Mouse (Mus musculus) limb, embryonic 13.5 days (tissue): Measurements from ENCODE around the gene Olfr961. TPM values are rescaled to one million over a fixed set of nuclear protein-coding genes. Genes with fewer than 3 reads are reported as not detected.

Experiments
- ATAC-seq: fragments of 200-750 bp; cut with Nextera tagmentation; 2 replicates; pipeline ENCODE4 v1.8.0; 2017; ENCODE audit warnings: low read depth, moderate number of reproducible peaks, moderate TSS enrichment; ENCODE audit not compliant: low FRiP score
- H3K27ac ChIP-seq: fragments of 300-500 bp; sonication (generic); 2 replicates; pipeline ENCODE4 v1.5.1; 2015; ENCODE audit warnings: inconsistent platforms, mild to moderate bottlenecking, moderate library complexity
- H3K27me3 ChIP-seq: fragments of 300-500 bp; sonication (generic); 2 replicates; pipeline ENCODE4 v1.6.1; 2015; ENCODE audit warnings: mild to moderate bottlenecking, inconsistent platforms
- H3K36me3 ChIP-seq: fragments of 300-500 bp; sonication (generic); 2 replicates; pipeline ENCODE4 v1.6.1; 2015; ENCODE audit warnings: inconsistent platforms, mild to moderate bottlenecking, moderate library complexity
- H3K4me1 ChIP-seq: fragments of 300-500 bp; sonication (generic); 2 replicates; pipeline ENCODE4 v1.6.1; 2015; ENCODE audit warnings: inconsistent platforms
- H3K4me2 ChIP-seq: fragments of 300-500 bp; sonication (generic); replicated peaks from 2 replicates; pipeline ENCODE4 v1.6.1; 2015; ENCODE audit warnings: inconsistent platforms, mild to moderate bottlenecking, moderate library complexity
- H3K4me3 ChIP-seq: fragments of 300-500 bp; sonication (generic); 2 replicates; pipeline ENCODE4 v1.5.1; 2015; ENCODE audit warnings: moderate library complexity, mild to moderate bottlenecking, inconsistent platforms
- H3K9ac ChIP-seq: fragments of 300-500 bp; sonication (generic); 2 replicates; pipeline ENCODE4 v1.6.1; 2015; ENCODE audit warnings: mild to moderate bottlenecking, inconsistent platforms
- H3K9me3 ChIP-seq: fragments of 300-500 bp; sonication (generic); 2 replicates; pipeline ENCODE4 v1.6.1; 2016; ENCODE audit warnings: inconsistent platforms
- WGBS: fragments of 180-500 bp; shearing (Covaris S2); methylation state at CpG from one replicate; pipeline ENCODE4 v1.1.7; 2015; 5-methylcytosine and 5-hydroxymethylcytosine counted together
- polyA plus RNA-seq: library from polyadenylated mRNA; unstranded; fragments of >200 nt; fragmentation: Nextera tagmentation; extraction: Ambion mirVana; gene quantifications from 2 replicates; pipeline ENCODE4 v1.2.1, GENCODE M21; 2015

Olfr961 gene
- polyA plus RNA-seq = not detected in 2 replicates

DNA sequence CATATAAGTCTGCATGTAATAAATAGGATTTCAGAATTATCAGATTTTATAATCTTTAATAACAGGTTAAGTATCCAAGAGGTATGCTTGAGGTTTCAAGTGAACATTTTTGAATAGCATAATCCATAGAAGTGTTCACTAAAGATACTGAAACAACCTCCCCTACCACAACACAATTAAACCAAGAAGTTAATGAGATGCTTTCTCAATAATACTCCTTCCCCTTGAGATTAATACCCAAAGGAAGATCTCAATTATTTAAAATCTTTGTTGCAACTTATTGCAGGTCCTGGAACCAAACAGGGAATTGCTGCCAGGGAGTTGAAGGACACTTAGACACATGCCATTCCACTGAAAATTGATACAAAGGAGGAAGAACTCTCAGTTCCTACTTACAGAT lies at the start of gene Olfr961:
Gene Olfr961, plus strand, starts transcription at position 301 of the 400 bp plus-strand sequence.
- Histone ChIP-seq H3K4me3 (no peak within 1 kb of the TSS), H3K27me3 (no peaks in the 10 kb centered on the region), H3K4me1 (no peaks in the 10 kb centered on the region), H3K9ac (no peak within 1 kb of the TSS), H3K36me3 (no peaks in the 10 kb centered on the region), H3K4me2 (no peak within 1 kb of the TSS), H3K9me3 (no peaks in the 10 kb centered on the region), H3K27ac (no peak within 1 kb of the TSS)
- ATAC-seq = no peak

DNA sequence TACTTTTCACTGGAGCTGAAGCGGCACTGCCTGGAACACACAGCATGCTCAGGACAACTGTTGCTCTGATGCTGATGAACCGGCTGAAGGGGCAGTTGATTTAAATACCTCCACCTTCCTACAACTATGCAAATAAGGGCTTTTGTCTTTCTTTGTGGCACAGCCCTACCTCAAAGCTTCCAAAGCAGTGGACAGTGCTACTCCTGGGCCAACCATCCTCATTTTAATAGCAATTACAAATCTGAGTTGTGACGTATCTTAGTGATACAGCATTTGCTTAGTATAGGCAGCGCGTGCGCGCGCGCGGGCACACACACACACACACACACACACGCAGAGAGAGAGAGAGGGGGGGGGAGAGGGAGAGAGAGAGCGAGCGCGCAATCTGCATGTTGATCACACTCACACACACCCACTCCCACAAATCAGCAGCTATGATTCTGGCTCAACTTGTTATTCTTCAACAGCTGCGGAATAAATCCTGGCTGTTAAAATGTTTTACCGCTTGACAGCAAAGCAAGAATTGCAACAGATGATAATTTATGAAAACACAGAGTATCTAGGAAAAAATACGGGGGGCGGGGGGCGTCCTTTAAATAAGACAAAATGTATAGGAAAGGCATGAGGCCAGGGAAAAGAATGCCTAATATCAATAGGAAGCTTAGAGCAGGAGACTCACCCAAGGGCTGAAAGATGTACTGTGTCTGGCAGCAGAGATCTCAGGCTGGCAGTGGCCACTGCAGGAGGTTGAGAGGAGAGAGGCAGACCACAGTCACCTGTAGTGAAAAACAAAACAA lies 42.2 kb upstream of the Olfr961 start:
- peaks cover 9% of the 10 kb centered on the region; the same call in 1 of the 2 replicates for H3K4me1 ChIP-seq
- H3K27ac ChIP-seq = peak overlapping the region; percentile 33; the same call in 1 of the 2 replicates
- H3K9me3 ChIP-seq = no peaks in the 10 kb centered on the region
- peak overlapping the region; percentile 71 for H3K4me2 ChIP-seq
- H3K36me3 ChIP-seq = no peaks in the 10 kb centered on the region
- no peaks in the 10 kb centered on the region for H3K27me3 ChIP-seq
- peak overlapping the region; percentile 48 for H3K4me3 ChIP-seq
- under 1% methylated on average over 19 of the region's 19 CpGs for WGBS
- ATAC-seq = peak; percentile 66
- H3K9ac ChIP-seq = peak overlapping the region; percentile 57

GRCm38 (mm10) chr9:39603333-39603845 lies 41.5 kb upstream of the Olfr961 start:
- Histone ChIP-seq H3K4me1 (peaks cover 9% of the 10 kb centered on the region; the same call in 1 of the 2 replicates), H3K27ac (peak overlapping the region; percentile 6; the same call in 1 of the 2 replicates), H3K9ac (peak overlapping the region; percentile 57), H3K4me2 (peak overlapping the region; percentile 71), H3K9me3 (no peaks in the 10 kb centered on the region), H3K4me3 (peak overlapping the region; percentile 48), H3K27me3 (no peaks in the 10 kb centered on the region), H3K36me3 (no peaks in the 10 kb centered on the region)
- WGBS = under 1% methylated on average over 9 of the region's 9 CpGs
- peak; percentile 83 for ATAC-seq

DNA sequence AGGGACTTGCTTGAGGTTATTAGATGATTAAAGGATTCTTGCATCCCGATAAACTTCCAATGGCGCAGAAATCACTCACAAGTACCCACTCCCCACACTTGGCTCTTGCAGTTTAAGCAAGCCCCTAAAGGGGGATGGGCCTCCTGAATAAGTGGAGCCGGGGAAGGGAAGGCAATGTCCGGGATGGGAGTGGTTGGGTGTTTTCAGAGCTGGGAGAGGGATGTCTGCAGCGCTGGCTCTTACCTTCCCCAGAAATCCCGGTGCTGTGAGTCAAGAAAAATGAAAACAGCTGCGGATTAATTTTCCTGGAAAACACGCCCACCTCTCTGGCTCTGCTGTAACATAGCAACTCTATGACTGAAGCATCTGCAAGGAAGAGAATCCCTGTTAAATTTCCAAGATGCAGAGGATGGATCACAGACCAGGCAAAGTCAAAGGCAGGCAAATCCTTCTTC lies 40.9 kb upstream of the Olfr961 start, which contains the start of gene AW551984:
Gene AW551984, minus strand, starts transcription at position 405 of the 455 bp plus-strand sequence.
- peak within 1 kb of the TSS; percentile 71 for H3K4me2 ChIP-seq
- under 1% methylated on average over 8 of the region's 8 CpGs for WGBS
- no peaks in the 10 kb centered on the region for H3K9me3 ChIP-seq
- H3K27me3 ChIP-seq = no peaks in the 10 kb centered on the region
- H3K27ac ChIP-seq = peak within 1 kb of the TSS; percentile 6; the same call in 1 of the 2 replicates
- peak within 1 kb of the TSS; percentile 57 for H3K9ac ChIP-seq
- H3K4me3 ChIP-seq = peak within 1 kb of the TSS; percentile 48
- H3K4me1 ChIP-seq = peaks cover 9% of the 10 kb centered on the region; the same call in 1 of the 2 replicates
- peak; percentile 89 for ATAC-seq
- no peaks in the 10 kb centered on the region for H3K36me3 ChIP-seq

GRCm38 (mm10) chr9:39608497-39608896 lies 36.4 kb upstream of the Olfr961 start:
- no peaks in the 10 kb centered on the region for H3K9me3 ChIP-seq
- H3K9ac ChIP-seq = no peak overlapping the region
- no peaks in the 10 kb centered on the region for H3K27me3 ChIP-seq
- no peak overlapping the region for H3K4me2 ChIP-seq
- H3K4me3 ChIP-seq = no peak overlapping the region
- no peak for ATAC-seq
- no peaks in the 10 kb centered on the region for H3K36me3 ChIP-seq
- H3K4me1 ChIP-seq = peaks cover 4% of the 10 kb centered on the region; the same call in 1 of the 2 replicates
- H3K27ac ChIP-seq = no peak overlapping the region

- ATAC-seq = no peak
- 73% methylated on average over 3 of the region's 3 CpGs for WGBS
- Histone ChIP-seq H3K9me3 (no peaks in the 10 kb centered on the region), H3K4me3 (no peak within 1 kb of the TSS), H3K4me2 (no peak within 1 kb of the TSS), H3K9ac (no peak within 1 kb of the TSS), H3K4me1 (no peaks in the 10 kb centered on the region), H3K27ac (no peak within 1 kb of the TSS), H3K27me3 (no peaks in the 10 kb centered on the region), H3K36me3 (no peaks in the 10 kb centered on the region)
These were observed 34.5 kb upstream of the Olfr961 start, which contains the start of gene Olfr148 for GRCm38 (mm10) chr9:39610355-39610754. Olfr148 (plus strand) TSS chr9:39610655.

DNA sequence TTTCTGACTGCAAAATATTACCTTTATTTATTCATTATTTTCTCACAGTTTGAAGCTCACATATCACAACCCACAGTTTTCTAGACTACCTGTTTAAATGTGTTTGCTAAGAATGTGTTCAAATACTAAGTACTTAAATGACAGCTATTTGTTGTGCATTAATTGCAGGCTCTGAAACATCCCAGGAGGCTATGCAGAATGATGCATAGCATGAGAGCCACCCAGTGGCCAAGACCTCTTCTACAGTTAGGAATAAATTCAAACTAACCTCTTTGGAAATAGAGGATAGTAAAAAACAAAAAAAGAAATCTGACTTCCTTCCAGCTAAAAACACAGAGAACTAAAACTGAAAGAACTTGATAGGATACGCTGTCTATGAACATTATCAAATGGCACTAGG lies 32.9 kb upstream of the Olfr961 start:
- no peak overlapping the region for H3K4me3 ChIP-seq
- no peaks in the 10 kb centered on the region for H3K4me1 ChIP-seq
- no peak overlapping the region for H3K27ac ChIP-seq
- H3K36me3 ChIP-seq = no peaks in the 10 kb centered on the region
- ATAC-seq = no peak
- 67% methylated on average over 1 of the region's 1 CpGs for WGBS
- H3K9me3 ChIP-seq = no peaks in the 10 kb centered on the region
- H3K4me2 ChIP-seq = no peak overlapping the region
- H3K9ac ChIP-seq = no peak overlapping the region
- H3K27me3 ChIP-seq = no peaks in the 10 kb centered on the region

- Histone ChIP-seq H3K27me3 (no peaks in the 10 kb centered on the region), H3K36me3 (no peaks in the 10 kb centered on the region), H3K9me3 (no peaks in the 10 kb centered on the region), H3K4me2 (no peak within 1 kb of the TSS), H3K9ac (no peak within 1 kb of the TSS), H3K4me1 (no peaks in the 10 kb centered on the region), H3K4me3 (no peak within 1 kb of the TSS), H3K27ac (no peak within 1 kb of the TSS)
- 80% methylated on average over 1 of the region's 1 CpGs for WGBS
- no peak for ATAC-seq
These were observed 23.8 kb upstream of the Olfr961 start, which contains the start of gene Olfr960 for GRCm38 (mm10) chr9:39621073-39621472. Olfr960 (plus strand) TSS chr9:39621373.

GRCm38 (mm10) chr9:39623783-39624182 lies 21.1 kb upstream of the Olfr961 start:
- 90% methylated on average over 3 of the region's 3 CpGs for WGBS
- H3K36me3 ChIP-seq = no peaks in the 10 kb centered on the region
- H3K4me3 ChIP-seq = no peak overlapping the region
- no peaks in the 10 kb centered on the region for H3K4me1 ChIP-seq
- H3K9ac ChIP-seq = no peak overlapping the region
- H3K27me3 ChIP-seq = no peaks in the 10 kb centered on the region
- no peaks in the 10 kb centered on the region for H3K9me3 ChIP-seq
- no peak for ATAC-seq
- H3K27ac ChIP-seq = no peak overlapping the region
- H3K4me2 ChIP-seq = no peak overlapping the region

DNA sequence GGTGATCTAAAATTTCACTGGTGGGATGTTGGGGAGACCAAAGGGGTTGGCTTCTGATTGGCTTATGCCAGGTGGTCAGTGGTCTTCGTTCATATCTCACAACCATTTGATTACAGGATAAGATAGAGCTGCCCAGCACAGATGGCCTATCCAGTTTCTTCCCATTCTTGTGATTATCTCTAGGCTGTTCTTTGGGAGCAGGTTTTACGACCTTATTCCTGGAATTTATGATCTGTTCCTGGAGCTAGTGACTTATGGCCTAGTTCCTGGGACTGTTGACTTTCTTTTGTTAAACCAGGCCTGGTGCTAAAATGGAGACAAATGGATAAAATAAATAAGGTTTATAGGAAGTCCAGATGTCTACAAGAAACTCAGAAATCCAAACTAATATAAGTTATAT lies 20.2 kb upstream of the Olfr961 start:
- H3K4me1 ChIP-seq = no peaks in the 10 kb centered on the region

GRCm38 (mm10) chr9:39629069-39629468 lies 15.8 kb upstream of the Olfr961 start:
- Histone ChIP-seq H3K9ac (no peak overlapping the region), H3K4me3 (no peak overlapping the region), H3K27me3 (no peaks in the 10 kb centered on the region), H3K4me2 (no peak overlapping the region), H3K27ac (no peak overlapping the region), H3K36me3 (no peaks in the 10 kb centered on the region), H3K9me3 (no peaks in the 10 kb centered on the region), H3K4me1 (no peaks in the 10 kb centered on the region)
- WGBS = 77% methylated on average over 2 of the region's 2 CpGs
- ATAC-seq = no peak

More for the DNA sequence above, 20.2 kb upstream of the Olfr961 start:
- H3K9me3 ChIP-seq = no peaks in the 10 kb centered on the region
- no peaks in the 10 kb centered on the region for H3K27me3 ChIP-seq
- WGBS = 40% methylated on average over 2 of the region's 2 CpGs
- H3K4me3 ChIP-seq = no peak overlapping the region
- no peak overlapping the region for H3K4me2 ChIP-seq
- H3K9ac ChIP-seq = no peak overlapping the region
- no peaks in the 10 kb centered on the region for H3K36me3 ChIP-seq
- ATAC-seq = no peak
- no peak overlapping the region for H3K27ac ChIP-seq

DNA sequence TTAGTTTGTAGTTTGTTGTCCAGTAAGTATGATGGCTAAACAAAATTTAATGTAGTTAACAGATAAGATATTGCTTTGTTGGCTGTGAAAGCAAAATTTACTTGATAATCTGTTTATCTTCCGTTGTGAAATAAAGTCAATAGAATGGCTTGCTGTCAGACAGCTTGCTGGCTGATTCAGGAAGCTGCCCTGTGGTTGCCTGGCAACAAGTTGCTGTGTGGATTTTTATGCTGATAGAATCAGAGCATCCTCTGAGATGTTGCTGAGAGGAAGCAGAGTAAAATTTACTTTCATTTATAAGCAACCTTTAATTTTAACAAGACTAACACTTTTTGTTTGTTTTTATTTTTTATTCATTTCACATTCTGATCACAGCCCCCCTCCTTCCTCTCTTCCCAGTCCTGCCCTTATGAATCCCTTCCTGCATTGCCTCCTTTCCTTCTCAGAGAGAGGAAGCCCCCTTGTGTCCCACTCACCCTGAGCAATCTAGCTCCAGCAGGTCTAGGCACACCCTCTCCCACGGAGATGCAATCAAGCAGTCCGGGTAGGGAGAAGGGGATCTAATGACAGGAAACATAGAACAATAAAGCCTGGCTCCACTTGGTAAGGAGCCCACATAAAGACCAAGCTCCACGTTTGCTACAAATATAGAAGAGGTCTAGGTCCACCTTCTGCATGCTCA lies 10.8 kb upstream of the Olfr961 start:
- no peaks in the 10 kb centered on the region for H3K36me3 ChIP-seq
- H3K4me3 ChIP-seq = no peak overlapping the region
- H3K9ac ChIP-seq = no peak overlapping the region
- no peak overlapping the region for H3K27ac ChIP-seq
- no peak overlapping the region for H3K4me2 ChIP-seq
- no peak for ATAC-seq
- 22% methylated on average over 4 of the region's 4 CpGs for WGBS
- no peaks in the 10 kb centered on the region for H3K4me1 ChIP-seq
- no peaks in the 10 kb centered on the region for H3K9me3 ChIP-seq
- H3K27me3 ChIP-seq = no peaks in the 10 kb centered on the region
